Mouse (Mus musculus) erythroid progenitor cell, adult 5-6 weeks (primary cell): ENCODE data around the gene Gm26920. TPM values are rescaled to one million over a fixed set of nuclear protein-coding genes. Genes with fewer than 3 reads are reported as not detected.
"Not testable (repeated sequence)": the region's sequence is repeated elsewhere in the genome, so short reads cannot be mapped to it uniquely, and the experiment has no call there.

Experiments used
- ATAC-seq: replicated peaks from 2 replicates; pipeline ENCODE4 v1.8.0; 2016; ENCODE audit warnings: moderate number of reproducible peaks, mild to moderate bottlenecking, moderate TSS enrichment, inconsistent platforms; ENCODE audit not compliant: poor library complexity, low FRiP score, severe bottlenecking
- total RNA-seq, 2 experiments: library from RNA; stranded (forward) in 1 of 2; stranded (reverse) in 1 of 2; fragments of 150-400 nt in 1 of 2; fragments of 186-747, 209-891 nt in 1 of 2; gene quantifications; 2 replicates each; pipeline versions ENCODE4 v1.2.3 to v1.2.4; 2015 to 2017; ENCODE audit warnings: low replicate concordance in 2 of 2

The Gm26920 gene
- not detected in 2 replicates for total RNA-seq (2015; ENCODE audit: low replicate concordance)
- not detected in 2 replicates for total RNA-seq (2017; ENCODE audit: low replicate concordance)

DNA sequence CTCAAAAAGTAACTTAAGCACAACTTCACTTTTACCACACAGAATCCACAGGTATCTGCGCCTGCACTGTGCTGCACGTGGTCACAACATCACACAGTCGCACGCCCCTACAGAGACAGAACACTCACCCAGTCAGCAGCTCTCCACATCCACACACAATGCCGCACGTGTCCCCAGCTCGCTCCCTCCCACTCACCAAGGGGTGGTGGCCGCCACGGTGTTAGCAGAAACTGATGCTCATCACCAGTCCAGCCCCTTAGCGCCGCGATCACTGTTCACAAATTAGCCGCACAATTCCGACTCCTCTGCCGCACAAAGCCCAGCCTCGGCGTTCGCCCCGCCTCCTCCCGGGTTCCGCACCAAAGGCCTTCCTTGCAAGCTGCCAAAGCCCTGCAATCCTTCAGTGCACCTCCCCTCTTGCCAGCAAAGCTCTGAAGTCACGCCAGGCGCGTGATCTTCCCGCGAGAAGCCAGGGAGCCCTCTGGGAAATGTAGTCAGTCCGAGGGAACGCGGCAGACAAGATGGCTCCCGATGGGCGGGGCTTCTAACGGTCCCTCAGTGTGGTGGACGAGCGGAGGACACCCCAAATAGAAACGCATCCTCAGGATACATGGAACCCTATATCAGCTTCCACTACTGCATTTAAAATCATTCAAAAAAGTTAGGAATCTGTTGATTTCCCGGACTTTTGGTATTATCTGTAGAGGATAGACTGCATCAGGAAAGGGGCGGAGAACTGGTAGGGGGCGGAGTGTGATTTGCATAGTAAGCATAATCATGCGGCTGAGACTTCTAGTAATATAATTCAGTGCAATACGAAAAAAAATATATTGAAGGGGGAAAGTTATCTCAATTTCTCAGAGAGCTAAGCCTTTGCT lies at the start of gene Gm26920, which contains the start of gene Zfp566:
TSS of gene Gm26920 (minus strand) at position 319 of the 878 bp plus-strand sequence.
TSS of gene Zfp566 (minus strand) at position 436 of the 878 bp plus-strand sequence.
- ATAC-seq = peak; percentile 89

DNA sequence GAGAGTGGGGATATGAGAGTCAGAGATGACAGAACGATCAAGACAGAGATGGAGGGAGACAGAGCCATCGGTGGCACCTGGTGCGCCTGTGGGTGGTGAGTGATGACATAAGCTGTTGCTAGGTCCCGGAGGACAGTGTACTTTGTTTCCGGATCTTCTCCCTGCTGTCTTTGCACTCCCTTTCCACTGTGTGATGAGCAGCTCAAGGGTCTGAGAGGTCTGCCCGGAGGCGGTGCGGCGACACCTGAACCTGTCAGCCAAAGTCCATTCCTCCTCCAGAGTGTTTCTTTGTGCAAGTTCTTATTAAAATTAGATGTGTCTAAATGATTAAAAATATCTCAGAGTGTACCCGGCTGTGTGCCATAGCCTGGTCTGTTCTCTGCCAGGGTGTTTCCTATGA lies 46.6 kb upstream of the Gm26920 start:
- no peak for ATAC-seq

DNA sequence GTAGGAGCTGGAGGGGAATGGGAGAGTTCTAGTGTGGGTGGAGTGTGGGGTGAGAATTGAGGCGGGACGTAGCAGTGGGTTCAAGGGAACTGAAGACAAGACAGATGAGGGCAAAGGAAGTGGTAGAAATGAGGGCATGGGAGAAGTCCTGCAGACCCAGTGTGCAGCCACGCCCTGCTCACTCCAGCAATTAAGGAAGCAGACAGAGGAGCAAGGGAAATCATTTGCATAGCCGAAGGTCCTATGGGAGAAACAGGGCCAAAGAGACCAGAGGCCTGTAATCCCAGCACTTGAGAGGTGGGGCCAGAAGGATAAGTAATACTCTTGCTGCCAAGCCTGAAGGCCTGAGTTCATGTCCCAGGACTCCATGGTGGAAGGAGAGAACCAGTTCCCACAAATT lies 42.2 kb upstream of the Gm26920 start:
- no peak for ATAC-seq

DNA sequence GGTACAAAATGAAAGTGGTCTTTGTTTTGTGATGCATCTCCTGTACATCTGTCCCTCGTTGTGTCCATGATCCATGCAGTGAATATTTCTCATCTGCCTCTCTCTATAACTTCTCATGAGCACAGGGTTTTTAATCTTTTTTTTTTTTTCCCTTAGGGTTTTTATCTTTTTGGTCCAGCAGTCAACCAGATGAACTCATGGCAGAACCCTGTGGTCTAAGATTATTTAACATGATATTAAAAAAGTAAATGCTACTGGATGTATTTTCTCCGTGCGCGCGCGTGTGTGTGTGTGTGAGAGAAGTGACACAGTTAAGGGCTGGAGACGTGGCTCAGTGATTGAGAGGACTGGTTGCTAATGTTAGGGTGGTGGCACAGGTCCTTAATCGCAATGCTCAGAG lies 39.7 kb upstream of the Gm26920 start:
- ATAC-seq = no peak

DNA sequence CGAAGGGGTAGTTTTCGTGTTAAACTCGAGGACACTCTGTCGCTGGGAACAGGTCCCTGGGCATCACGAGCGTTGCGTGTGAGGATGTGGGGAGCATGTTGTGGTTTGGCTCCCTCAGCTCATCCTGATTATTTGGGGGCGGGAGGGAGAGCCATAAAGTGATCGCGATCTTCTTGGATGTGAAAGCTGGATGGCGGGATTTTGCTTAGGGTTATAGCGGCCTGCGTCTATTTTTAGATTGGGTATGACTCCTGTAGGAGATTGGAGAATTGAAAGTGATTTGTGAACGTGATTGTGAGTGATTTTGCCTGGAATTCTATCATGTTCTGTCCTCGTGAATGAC lies 31.9 kb upstream of the Gm26920 start:
- ATAC-seq = no peak

DNA sequence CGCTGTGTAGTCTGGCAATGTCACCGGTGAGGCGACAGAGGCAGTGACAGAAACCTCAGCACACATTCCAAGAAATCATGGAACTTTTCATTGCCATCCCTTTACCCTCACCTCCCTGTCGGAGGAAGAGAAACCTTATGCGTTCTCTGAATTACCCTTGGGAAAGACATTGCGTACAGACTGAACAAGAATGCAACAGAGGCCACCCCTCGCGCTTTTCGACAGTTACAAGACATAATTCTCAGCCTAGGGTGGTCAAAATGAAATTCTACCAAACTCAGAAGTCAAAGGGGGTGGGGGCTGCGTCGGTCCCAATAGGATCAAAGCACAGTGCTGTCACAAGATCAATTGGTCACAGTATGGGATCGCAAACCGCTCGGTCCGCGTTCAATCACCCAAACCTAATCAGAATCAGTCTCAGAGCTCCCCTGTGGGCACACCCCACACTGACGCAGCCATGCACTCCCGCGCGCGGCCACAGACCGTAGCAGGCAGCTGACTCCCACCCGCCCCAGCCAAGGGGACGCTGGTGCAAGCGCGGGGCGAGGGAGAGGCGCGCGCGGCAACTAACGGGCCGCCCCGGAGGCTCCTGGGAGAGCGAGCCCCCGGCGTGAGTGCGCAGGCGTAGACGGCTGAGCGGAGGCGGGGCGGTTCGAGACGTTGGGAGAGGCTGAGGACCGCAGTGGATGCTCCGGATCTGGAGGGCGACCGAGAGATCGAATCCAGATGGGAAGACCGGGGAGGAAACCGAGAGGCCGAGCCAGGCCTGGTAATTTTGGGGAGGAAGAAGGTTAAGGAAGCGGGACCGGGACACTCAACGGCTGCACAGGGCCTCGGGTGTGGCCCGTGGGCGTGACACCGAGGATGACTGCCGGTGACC lies 31.3 kb upstream of the Gm26920 start, which contains the start of gene Zfp382:
TSS of gene Zfp382 (plus strand) at position 635 of the 880 bp plus-strand sequence.
- peak; percentile 96 for ATAC-seq

DNA sequence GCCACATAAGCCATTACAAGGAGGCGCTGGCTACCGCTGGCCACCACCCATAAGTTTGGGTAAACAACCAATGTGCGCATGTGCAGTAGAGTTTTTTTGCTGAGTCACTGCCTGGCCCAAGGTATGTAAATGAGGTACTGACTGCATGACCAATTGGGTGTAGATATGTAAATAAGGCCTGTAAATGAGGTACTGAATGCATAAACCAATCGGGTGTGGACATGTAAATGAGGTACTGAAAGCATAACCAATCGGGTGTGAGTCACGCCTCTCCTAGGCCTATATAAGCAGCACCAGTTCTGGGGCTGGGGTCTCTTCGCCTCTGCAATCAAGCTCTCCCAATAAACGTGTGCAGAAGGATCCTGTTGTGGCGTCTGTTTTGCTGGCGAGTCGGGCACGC lies 27.7 kb upstream of the Gm26920 start:
- ATAC-seq = not testable (repeated sequence)

DNA sequence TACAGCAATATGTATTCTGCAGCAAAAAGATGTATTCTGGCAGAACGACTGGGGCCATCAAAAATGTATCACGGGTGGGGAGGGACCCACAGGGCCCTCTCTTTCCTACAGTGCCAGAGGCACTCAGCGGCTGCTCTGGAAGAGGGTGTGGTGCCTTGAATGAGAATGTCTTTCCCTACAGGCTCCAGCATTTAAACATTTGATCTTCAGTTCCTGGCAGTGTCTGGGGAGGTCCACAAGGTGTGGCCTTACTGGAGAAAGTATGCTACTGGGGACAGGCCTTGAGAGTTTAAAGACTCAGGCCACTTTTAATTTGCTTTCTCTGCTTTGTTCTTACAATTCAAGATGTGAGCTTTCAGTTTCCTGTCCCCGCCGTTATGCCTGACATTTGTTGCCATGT lies 25.9 kb upstream of the Gm26920 start:
- ATAC-seq = no peak

DNA sequence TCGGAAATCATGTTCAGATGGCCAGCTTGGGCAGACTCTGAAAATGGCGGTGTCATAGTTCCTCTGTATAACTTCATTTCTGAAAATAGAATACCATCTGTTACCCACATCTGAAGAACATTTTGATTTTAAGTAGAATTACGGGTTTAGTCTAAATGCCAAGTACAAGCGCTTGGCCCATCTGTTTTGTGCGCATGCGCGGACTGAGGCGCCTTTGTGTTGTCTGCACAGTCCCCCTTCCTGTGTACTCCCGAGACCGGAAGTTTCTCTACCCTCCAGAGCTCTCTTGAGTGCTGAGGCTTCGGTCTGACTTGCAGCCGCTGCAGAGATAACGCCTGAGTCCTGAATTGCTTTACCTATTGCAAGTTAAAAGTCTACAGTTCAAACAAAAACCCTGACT lies 9.1 kb upstream of the Gm26920 start:
- no peak for ATAC-seq

DNA sequence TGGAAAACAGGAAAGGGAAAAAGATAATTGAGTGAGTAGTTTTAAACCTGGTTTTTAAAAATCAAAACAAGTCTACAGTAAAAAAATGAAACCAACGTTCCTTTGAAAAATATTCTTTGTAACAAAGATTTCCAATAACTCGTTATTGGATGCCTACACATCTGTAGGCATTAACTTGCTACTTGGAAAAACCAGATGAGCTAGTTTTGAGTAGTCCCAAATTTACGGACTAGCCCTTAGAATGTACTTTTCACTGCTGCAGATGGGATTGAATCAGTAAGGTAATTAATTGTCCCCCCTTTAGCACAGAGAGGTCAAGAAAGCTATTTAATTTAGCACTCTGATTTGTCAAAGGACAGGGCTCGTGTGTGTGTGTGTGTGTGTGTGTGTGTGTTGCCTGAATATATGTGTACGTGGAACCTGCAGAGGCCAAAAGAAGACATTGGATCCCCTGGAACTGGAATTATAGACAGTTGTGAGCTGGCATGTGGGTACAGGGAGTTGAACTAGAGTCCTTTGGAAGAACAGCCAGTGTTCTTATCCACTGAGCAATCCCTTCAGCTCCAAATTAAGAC lies 5.4 kb upstream of the Gm26920 start:
- ATAC-seq = no peak

DNA sequence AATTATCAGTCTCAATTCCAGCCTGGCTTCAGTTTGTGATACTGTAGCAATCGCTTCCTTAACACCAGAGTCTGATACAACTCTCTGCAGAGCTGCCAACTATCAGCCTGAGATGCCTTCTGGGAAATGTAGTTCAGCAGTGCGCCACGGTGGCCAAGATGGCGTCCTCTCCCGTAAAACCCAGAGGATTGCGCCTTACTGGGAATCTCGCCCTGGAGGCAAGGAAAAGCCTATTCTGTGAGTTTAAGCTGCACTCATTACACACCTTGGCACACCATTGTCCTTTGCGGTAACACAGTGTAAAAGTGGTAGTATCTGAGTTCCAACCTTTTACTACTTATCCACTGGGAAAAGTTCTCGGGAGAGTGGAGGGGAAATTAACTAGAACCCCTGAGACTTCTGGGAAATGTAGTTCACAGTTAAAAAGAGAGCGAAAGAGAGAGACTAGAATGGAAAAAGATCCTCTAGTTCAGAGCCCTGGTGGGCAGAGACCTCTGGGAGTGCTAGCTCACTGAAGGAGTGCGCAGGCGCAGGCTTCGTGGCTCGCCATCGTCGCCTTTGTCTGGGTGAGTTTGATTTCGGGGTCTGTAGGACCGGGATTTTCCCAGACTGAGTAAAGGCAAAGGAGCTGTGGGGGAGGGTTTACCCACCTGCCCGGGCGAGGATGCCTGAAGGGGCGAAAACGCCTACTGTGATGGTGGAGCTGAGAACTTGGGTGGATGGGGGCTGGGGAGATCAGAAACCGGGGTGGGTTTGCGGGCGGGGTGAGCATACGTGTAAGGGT lies 4.6 kb upstream of the Gm26920 start, which contains the start of gene Zfp260:
TSS of gene Zfp260 (plus strand) at position 132 of the 784 bp plus-strand sequence.
- ATAC-seq = peak; percentile 77

DNA sequence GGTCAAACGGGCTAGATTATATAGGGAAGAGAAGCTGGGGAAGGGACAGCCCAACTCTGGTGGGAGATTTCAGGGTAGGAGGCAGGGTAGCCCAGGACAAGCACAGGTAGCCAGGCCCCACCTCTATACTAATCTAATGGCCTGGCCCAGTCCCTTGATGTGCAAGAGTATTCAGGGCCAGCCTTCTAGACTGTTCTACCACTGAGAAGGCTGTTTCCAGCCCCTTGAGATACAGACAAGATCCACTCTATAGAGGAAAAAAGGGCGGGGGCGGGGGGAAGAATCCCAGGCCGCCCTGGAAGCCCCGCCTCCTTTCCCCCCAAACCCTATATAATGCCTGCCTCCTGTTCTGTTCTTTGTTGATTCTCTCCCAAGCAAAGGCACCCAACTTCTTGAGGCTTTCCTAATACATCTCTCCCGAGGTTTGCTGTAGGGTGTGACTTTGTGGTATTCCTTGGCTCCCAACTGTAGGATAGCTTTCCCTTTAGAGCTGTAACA lies 3.8 kb upstream of the Gm26920 start:
- ATAC-seq = no peak

DNA sequence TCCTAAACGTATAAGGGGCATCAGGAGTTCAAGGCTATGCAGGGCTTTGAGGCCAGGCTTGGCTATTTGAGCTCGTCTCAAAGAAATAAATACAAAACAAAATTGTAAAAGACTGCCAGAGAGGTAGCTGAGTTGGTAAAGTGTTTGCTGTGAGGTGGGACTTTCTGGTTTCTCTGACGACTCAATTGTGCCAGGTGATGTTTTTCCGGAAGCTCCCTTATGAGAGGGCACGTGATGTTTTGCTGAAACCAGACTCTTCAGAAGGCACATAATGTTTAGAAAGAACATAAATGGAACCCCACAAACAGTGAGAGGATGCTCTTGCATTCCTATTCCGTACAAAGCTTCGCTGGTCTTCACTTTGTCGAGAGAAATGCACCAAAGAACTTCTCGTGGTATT lies 2.5 kb upstream of the Gm26920 start:
- no peak for ATAC-seq

DNA sequence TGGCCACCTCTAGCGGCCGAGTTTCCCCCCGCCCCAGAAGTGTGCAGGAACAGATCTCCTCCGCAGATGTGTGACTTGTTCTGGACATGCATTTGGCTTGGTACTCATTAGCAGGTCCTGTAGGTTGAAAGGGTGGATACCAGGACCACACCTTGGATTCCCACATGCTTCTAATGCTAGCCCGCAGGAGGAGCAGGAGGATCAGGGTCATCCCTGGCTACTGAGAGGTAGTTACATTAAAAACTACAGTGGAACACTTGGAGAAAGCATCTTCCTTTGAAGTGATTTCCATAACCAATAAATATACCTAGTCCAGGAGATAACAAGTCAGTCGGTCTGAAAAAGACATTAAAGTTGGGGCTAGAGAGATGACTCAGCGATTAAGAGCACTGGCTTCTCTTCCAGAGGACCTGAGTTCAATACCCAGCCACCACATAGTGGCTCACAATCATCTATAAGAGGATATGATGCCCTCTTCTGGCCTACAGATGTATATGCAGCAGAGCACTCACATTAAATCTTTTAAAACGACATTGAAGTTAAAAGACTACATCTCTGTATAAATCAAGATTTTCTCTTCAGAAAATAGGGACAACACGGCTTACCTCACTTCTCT lies 868 bp upstream of the Gm26920 start:
- ATAC-seq = peak; percentile 7; the same call in 1 of the 2 replicates

DNA sequence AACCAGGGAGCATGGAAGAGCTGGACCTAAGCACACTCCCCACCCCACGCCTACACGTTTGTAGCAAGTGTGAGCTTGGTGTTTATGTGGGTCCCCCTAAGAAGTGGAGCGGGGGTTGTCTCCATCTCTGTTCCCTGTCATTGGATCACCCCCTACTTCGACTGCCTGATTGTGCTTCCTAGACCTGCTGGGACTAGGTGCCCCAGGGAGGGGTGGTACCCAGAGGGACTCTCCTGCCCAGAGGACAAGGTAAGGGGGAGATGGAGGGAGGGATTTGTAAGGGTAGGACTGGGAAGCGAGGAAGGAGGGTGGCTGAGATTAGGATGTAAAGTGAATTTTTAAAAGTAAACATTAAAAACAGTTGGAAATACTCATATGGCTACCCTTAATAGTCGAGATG lies 805 bp downstream of the Gm26920 start:
- no peak for ATAC-seq

DNA sequence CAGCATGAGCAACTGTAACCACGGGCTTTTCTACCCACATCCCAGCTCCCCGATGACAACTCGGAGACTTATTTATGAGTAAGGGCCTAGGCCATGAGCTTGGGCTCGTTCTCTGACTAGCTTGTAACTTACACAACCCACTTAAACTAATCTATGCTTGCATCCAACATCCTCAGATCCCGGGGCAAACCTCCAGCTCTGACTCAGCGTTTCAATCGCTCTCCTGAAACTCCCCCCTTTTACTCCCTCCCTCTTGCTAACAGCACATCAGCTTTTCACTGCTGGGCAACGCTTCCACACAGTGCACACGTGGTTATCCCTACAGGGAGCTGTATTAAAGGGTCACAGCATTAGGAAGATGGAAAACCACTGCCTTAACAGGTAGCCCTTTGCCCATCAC lies 3.7 kb downstream of the Gm26920 start:
- no peak for ATAC-seq

DNA sequence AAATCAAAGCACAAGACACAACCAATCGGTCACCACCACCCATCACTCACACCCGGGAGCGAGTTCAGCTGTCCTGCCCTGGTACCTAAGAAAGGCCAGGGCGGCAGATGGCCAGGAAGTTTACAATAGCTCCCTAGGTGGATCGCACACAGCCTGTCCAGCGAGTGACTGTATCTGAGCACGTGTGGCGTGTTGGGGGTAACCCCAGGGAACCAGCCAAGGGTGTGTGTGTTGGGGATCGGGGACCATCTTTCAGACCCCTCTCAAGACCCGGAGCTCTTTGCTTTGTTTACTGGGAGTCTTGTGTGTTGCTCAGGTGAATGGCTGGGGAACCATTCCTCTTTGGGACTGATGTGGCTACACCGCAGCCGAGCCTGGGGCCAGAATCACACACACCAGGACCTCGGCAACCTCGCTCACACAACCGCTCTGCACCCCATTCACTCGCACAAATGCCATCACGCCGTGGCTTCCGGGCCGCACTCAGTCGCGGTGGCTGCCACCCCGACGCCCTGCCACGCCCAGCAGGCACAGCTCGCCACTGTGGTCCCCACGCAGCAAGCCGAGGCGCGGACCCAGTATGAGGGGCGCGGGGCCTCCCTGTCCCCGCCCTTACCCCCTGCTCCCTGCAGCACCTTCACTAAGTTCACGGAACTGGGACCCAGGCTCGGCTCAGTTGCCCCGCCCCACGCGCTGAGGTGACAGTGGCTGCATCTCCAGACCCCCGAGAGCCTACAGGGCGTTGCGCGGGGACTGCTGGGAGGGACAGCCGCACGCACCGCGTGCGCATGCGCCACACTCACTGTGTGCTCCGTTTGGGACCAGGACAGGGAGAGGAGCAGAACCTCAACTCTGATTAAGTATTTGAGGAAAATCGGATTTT lies 17.8 kb downstream of the Gm26920 start, which contains the start of gene Zfp82:
TSS of gene Zfp82 (minus strand) at position 755 of the 883 bp plus-strand sequence.
- peak; percentile 90 for ATAC-seq

DNA sequence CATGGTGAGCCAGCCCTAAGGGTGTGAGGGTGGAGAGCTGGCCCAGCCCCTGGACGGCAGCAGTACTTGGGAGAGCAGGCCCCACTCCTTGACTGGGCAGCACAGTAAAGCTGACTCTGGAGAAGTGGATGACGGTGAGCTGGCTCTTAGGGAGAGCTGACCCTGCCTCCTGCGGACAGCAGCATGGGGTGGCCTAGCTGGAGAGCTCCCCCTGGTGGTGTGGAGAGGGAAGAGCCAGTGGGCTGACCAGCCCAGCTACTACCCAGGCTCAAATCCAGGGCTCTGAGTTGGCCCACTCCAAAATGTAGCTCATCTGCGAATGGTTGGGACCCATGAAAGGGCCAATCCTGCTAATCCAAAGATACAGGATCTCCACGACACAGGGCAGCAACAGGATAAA lies 25.6 kb downstream of the Gm26920 start:
- peak; percentile 31 for ATAC-seq
